Mouse (Mus musculus) bone marrow macrophage, adult 2 months (primary cell): Measurements from ENCODE around the gene Txnrd1.

Experiments
- CTCF ChIP-seq: IDR thresholded peaks from 2 replicates; pipeline ENCODE4 v1.5.1; 2012; ENCODE audit warnings: low read depth, mild to moderate bottlenecking, low read length, moderate library complexity
- POLR2A ChIP-seq: IDR thresholded peaks from 2 replicates; pipeline ENCODE4 v1.6.1; 2012; ENCODE audit warnings: mild to moderate bottlenecking, low read depth, low read length, borderline replicate concordance

GRCm38 (mm10) chr10:82795071-82795731 is 38.5 kb upstream of the Txnrd1 start:
- TF ChIP-seq POLR2A = no peak
- no peak for TF ChIP-seq CTCF
